Mouse (Mus musculus): Measurements from ENCODE around the gene Hspa1a. TPM values are rescaled to one million over a fixed set of nuclear protein-coding genes. Genes with fewer than 3 reads are reported as not detected.
"Not testable (repeated sequence)": the region's sequence is repeated elsewhere in the genome, so short reads cannot be mapped to it uniquely, and the experiment has no call there.

Hspa1a gene
- total RNA-seq (2017): 16.3 and 22.9 TPM in 2 replicates

DNA sequence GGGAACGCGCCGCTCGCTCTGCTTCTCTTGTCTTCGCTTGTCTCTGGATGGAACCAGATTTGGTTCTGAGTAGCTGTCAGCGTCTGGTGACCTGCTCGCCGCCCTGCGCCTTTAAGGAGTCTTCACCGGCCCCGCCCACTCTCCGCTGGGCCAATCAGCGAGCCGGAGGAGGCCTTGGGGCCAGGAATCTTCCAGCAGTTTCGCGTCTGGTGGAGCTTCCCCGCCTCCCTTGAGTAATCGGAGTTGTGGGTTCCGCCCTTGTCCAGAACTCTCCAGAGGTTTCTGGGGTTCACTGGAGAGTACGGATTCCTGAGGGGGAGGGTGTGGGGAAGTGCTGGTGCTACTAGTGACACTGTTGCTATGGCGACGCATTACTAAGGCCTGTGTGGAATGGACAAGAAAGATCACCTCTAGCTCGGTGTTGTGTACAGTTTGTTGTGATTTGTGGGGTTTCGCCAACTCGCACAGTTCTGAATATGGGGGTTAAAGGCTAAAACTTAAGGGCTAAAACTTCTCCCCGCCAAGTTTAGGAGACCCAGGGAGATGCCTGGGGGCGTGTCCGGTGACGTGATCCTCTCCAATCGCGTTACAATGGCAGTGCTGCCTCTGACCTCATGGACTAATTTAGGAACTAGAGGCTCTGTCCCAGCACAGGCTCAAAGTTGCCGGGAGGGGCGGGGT lies at the start of gene Hspa1a, which contains the start of gene Hspa1l:
Gene Hspa1a, minus strand, starts transcription at position 88 of the 681 bp plus-strand sequence.
Gene Hspa1l, plus strand, starts transcription at position 635 of the 681 bp plus-strand sequence.
- ATAC-seq (replicated peaks in 1 of 2; ENCODE audit: insufficient read depth in 1 of 2, low FRiP score in 2 of 2, low TSS enrichment in 1 of 2, low read depth in 1 of 2, poor library complexity in 2 of 2, severe bottlenecking in 2 of 2): peak; percentile 91 to 95

DNA sequence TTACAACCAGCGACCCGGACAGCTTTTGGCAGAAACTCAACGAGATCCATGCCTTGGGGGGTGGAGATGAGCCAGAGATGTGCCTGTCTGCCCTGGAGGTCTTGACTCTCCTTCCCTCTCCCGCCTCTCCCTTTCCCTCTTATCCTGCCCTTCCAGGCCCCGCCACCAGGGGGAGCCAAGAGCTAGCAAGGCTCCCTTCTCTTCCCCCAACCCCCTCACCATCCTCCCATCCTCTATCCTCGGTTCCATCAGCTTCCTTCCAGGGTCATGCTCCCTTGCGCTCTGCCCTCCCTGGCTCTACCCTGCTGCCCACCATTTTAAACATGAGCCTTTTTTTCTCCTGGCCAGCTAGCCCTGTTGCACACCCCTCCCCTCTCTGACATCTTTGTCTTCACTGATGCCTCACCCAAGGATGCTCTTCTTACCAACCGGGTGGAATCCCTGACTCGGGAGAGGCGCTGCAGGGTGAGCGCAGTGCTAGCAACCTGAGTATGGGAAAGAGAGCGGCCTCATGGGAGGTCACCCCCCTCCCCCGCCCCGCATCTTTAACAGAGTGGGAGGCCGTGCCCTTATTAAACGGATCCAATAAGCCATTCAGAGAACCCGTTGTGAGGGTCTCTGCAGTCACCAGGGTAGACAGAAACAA lies 49.3 kb upstream of the Hspa1a start:
- peak; percentile 57 to 61 for ATAC-seq (replicated peaks in 1 of 2; ENCODE audit: insufficient read depth in 1 of 2, low FRiP score in 2 of 2, low TSS enrichment in 1 of 2, low read depth in 1 of 2, poor library complexity in 2 of 2, severe bottlenecking in 2 of 2)

DNA sequence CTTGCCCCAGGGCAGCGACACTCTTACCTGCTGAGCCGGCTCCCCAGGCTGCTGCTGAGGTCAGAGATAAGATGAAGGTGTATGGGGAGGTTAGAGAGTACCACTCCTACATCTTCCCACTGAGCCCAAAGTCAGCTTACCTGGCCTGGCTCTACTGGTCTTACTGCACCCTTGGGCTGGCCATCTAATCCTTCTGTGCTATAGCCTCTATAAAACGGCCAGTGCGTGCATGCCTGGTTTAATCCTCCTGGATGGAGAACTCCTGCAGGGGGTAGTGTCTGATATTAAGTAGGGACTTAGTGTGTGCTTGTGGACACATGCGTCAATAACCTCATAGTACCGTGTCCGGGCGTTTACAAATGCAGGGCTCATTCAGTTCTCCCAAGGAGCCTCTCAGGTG lies 48.6 kb upstream of the Hspa1a start:
- no peak for ATAC-seq (replicated peaks in 1 of 2; ENCODE audit: insufficient read depth in 1 of 2, low FRiP score in 2 of 2, low TSS enrichment in 1 of 2, low read depth in 1 of 2, poor library complexity in 2 of 2, severe bottlenecking in 2 of 2)

DNA sequence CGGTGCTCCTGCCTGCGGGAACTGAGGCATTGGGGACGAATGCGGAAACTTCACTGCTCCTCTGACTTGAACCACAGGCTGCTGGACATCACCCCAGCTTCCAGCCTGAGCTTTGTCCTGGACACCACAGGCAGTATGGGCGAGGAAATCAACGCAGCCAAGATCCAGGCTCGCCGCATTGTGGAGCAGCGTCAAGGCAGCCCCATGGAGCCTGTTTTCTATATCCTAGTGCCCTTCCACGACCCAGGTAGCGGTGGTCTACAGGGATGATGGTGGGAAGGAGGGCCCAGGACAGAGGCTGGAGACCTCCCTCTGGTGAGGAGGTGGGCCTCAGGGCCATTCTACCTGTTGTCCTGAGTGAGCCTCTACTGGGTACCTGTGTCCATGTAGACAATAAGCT lies 47.9 kb upstream of the Hspa1a start:
- no peak for ATAC-seq (replicated peaks in 1 of 2; ENCODE audit: insufficient read depth in 1 of 2, low FRiP score in 2 of 2, low TSS enrichment in 1 of 2, low read depth in 1 of 2, poor library complexity in 2 of 2, severe bottlenecking in 2 of 2)

DNA sequence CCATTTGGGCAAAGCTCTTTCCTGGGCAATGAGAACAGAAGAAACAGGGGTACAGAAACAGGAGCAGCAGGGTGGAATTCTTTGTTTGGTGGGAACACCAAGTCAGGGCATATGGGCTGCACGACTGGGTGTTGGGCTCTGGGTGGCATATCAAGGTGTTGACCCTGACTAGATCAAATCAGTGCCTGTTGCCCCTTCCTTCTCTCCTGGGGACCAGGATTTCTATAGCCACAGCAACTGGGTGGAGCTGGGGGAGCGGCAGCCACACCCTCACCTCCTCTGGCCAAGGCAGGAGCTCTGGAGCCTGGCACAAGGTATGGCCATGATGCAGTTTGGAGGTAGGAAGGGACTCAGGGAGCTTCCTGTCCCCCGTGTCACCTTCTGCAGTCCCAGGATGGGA lies 46.2 kb upstream of the Hspa1a start:
- no peak for ATAC-seq (replicated peaks in 1 of 2; ENCODE audit: insufficient read depth in 1 of 2, low FRiP score in 2 of 2, low TSS enrichment in 1 of 2, low read depth in 1 of 2, poor library complexity in 2 of 2, severe bottlenecking in 2 of 2)

DNA sequence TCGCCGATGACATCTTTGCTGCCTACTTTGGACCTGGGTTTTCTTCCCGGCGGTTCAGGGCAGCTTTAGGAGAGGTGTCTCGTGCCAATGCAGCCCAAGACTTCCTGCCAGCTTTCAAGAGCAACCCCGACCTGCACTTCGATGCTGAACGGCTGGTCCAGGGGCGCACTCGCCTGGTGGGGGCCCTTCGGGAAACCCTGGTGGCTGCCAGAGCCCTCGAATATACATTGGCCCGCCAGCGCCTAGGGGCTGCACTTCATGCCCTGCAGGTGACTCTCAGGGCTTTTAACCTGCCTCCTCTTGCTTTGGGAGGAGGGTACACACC lies 45.7 kb upstream of the Hspa1a start:
- ATAC-seq (replicated peaks in 1 of 2; ENCODE audit: insufficient read depth in 1 of 2, low FRiP score in 2 of 2, low TSS enrichment in 1 of 2, low read depth in 1 of 2, poor library complexity in 2 of 2, severe bottlenecking in 2 of 2): no peak

DNA sequence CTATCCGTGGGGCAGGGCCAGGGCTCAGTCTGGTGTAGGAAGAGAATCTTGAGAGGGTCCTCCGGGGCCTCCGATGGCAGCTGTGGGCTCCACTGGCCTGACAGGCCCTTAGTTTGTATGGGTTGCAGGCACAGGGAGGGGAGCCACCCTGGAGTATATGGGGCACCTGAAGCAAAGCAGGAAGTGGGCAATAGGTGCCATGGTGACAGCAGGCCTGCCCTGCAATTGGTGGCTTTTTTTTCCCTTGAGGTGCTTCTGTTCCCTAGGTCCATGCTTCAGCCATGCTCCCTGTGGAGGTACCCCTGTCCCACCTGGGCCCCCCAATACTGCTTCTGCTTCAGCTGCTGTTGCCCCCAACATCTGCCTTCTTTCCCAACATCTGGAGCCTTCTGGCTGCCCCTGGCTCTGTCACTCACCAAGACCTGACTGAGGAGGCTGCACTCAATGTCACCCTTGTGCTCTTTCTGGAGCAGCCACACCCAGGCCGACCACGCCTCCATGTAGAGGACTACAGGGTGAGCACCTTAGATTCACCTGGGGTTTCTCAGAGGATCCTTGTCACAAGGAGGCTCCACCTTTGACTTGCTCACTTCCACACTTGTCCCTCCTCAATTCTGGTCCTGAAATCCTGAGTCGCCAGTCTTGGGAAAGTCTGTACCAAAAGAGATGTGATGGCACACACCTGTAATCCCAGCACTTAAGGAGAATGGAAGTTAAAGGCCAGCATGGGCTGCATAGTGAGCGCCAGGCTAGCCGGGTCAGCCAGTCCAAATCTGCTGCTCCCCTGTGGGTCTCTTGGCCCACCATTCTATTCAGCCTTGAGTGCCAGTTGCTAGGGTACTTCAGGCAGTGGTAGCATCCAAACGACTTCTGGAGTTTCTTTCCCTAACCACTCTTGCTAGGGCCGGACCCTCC lies 45.1 kb upstream of the Hspa1a start:
- ATAC-seq (replicated peaks in 1 of 2; ENCODE audit: insufficient read depth in 1 of 2, low FRiP score in 2 of 2, low TSS enrichment in 1 of 2, low read depth in 1 of 2, poor library complexity in 2 of 2, severe bottlenecking in 2 of 2): no peak

DNA sequence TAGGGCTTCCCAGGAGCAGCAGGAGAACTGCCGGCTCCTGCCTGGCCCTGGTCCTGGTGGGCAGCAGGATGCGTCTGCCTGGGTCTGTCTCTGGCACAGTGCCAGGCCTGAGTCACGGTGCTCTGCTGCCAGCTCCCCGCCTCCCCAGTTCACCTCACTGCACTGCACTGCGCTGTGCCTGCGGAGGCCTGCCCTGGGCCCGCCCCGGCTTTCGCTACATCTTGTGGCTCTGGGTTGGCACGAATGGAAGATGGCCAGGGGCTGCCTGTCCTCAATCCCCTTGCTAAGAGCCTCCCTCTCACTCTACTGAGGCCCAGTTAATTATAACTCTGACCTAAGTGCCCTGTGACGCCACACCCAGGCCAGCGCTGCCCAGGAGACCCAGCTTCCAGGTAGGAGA lies 44.4 kb upstream of the Hspa1a start, which contains the start of gene Vwa7:
Gene Vwa7, plus strand, starts transcription at position 204 of the 400 bp plus-strand sequence.
- peak; percentile 20 to 36; a peak in 2 of 4 replicates for ATAC-seq (replicated peaks in 1 of 2; ENCODE audit: insufficient read depth in 1 of 2, low FRiP score in 2 of 2, low TSS enrichment in 1 of 2, low read depth in 1 of 2, poor library complexity in 2 of 2, severe bottlenecking in 2 of 2)

DNA sequence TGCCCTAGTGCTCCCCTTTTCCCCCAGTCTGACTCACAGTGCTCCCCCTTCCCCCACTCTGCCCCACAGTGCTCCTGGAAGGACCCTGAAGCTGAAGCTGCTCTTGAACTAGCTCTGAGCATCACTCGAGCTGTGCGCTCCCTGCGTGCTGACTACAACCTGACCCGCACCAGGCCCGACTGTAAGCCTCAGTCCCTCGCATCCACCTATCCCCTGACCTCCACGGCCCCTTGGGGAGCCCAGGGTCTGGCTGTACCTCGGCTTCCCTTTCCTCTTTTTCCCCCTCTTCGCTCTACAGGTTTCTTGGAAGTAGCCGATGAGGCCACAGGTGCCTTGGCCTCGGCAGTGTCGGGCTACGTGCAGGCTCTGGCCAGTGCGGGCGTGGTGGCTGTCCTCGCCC lies 43.3 kb upstream of the Hspa1a start:
- ATAC-seq (replicated peaks in 1 of 2; ENCODE audit: insufficient read depth in 1 of 2, low FRiP score in 2 of 2, low TSS enrichment in 1 of 2, low read depth in 1 of 2, poor library complexity in 2 of 2, severe bottlenecking in 2 of 2): no peak

DNA sequence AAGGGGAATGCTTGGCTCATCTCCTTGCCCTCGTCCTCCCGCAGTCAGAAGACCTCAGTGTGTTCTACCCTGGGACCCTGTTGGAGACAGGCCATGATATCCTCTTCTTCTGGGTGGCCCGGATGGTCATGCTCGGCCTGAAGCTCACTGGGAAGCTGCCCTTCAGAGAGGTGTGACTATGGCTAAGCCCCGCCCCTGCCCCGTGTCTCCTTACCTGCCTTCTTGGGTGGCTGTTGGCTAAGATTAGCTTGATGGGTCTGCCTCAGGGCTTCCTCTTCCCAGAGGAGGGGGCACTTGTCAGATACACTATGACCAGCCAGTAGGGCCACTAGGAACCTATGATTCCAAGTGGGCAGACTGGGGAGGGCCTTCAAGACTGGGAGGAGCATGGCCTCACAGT lies 41.3 kb upstream of the Hspa1a start:
- ATAC-seq (replicated peaks in 1 of 2; ENCODE audit: insufficient read depth in 1 of 2, low FRiP score in 2 of 2, low TSS enrichment in 1 of 2, low read depth in 1 of 2, poor library complexity in 2 of 2, severe bottlenecking in 2 of 2): no peak

DNA sequence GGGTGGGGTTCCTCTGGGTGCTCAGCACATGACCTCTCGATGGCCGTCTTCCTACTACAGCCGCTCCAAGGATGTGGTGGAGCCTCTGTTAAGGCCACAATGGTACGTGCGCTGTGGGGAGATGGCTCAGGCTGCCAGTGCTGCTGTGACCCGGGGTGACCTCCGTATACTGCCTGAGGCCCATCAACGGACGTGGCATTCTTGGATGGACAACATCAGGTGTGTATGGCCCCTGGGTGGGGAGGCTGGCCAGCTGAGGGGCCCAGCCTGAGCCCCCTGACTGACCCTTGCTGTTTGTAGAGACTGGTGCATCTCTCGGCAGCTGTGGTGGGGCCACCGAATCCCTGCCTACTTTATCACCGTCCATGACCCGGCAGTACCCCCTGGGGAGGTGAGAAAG lies 40.5 kb upstream of the Hspa1a start:
- ATAC-seq (replicated peaks in 1 of 2; ENCODE audit: insufficient read depth in 1 of 2, low FRiP score in 2 of 2, low TSS enrichment in 1 of 2, low read depth in 1 of 2, poor library complexity in 2 of 2, severe bottlenecking in 2 of 2): no peak

DNA sequence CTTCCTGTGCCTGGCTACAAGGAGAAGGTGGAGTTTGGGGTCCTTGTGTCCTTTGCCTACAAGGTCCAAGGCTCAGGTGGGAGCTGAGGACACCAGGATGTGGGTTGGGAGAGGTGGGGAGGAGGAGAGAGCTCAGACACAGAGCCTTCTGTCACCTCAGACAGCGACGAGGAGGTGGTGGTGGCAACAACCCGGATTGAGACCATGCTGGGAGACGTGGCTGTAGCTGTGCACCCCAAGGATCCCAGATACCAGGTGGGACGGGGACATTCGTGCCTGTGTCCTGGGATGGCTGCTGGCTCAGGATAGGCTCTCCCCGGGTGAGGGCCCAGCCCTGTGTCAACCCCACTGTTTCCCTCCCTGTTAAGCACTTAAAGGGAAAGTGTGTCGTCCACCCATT lies 39.5 kb upstream of the Hspa1a start:
- ATAC-seq (replicated peaks in 1 of 2; ENCODE audit: insufficient read depth in 1 of 2, low FRiP score in 2 of 2, low TSS enrichment in 1 of 2, low read depth in 1 of 2, poor library complexity in 2 of 2, severe bottlenecking in 2 of 2): no peak

DNA sequence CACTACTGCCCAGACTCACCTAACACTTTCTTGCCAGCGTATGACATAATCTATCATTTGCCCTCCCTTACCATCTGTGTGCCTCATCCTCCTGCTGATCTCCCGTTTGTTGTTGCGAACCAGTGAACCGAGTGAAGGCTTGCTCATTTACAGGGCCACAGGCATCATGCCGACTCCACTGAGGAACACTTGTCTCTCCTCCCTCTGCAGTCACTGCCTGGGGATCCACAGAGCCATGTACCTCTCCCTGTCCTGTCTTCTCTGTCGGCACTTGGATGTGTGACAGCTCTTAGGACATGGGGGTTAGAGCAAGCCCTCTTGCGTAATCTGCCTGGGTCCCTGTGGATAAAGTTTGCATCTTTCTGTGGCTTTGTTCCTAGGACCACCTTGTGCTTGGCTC lies 37.6 kb upstream of the Hspa1a start:
- no peak for ATAC-seq (replicated peaks in 1 of 2; ENCODE audit: insufficient read depth in 1 of 2, low FRiP score in 2 of 2, low TSS enrichment in 1 of 2, low read depth in 1 of 2, poor library complexity in 2 of 2, severe bottlenecking in 2 of 2)

DNA sequence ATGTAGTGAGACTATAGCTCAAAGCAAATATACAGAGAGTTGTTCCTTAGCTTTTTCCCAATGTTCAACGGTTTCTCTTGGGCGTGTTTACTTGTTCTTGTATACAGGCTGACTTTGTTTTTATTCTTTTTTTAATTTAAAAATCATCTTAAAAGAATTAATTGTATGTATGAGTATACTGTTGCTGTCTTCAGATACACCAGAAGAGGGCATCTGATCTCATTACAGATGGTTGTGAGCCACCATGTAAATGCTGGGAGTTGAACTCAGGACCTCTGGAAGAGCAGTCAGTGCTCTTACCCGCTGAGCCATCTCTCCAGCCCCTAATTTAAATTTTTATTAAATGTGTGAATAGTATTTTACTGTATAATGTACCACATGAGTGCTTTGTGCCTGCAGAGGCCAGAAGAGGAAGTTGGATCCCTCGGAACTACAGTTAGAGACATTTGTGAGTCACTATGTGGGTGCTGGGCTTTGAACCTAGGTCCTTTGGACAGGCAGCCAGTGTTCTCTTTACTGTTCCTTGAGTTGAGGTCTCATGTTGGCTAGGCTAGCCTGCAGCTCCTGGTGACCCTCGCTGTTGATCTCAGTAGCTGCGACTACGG lies 35.5 kb upstream of the Hspa1a start:
- no peak for ATAC-seq (replicated peaks in 1 of 2; ENCODE audit: insufficient read depth in 1 of 2, low FRiP score in 2 of 2, low TSS enrichment in 1 of 2, low read depth in 1 of 2, poor library complexity in 2 of 2, severe bottlenecking in 2 of 2)

DNA sequence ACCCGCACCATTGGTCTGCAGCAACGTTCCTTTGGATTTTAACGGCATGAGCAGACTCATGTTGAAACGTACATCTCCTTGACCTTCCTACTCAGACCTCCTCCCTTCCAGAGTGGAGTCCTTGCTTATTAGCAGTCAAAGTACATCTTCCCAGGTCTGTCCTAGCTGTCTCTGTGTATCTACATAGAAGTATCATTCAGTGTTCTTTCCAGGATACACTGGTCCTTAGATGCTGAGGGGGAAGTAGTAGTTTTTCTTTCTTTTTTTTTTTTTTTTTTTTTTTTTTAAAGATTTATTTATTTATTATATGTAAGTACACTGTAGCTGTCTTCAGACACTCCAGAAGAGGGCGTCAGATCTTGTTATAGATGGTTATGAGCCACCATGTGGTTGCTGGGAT lies 33.9 kb upstream of the Hspa1a start:
- not testable (repeated sequence) for ATAC-seq (replicated peaks in 1 of 2; ENCODE audit: insufficient read depth in 1 of 2, low FRiP score in 2 of 2, low TSS enrichment in 1 of 2, low read depth in 1 of 2, poor library complexity in 2 of 2, severe bottlenecking in 2 of 2)

DNA sequence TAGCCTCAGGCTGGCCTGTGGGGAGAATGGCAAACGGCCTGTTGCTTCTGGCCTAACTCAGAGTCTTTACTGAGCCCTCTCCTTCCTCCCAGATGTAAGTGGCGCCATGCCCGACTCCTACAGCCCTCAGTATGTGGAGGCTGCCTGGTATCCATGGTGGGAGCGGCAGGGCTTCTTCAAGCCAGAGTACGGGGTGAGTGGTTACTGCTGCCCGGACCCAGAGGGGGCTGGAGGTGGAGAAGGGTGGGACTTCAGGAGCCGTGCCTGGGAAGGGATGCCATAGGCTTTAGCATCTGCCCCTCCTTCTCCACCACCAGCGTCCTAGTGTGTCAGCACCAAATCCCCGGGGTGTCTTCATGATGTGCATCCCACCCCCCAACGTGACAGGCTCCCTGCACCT lies 33.2 kb upstream of the Hspa1a start:
- no peak for ATAC-seq (replicated peaks in 1 of 2; ENCODE audit: insufficient read depth in 1 of 2, low FRiP score in 2 of 2, low TSS enrichment in 1 of 2, low read depth in 1 of 2, poor library complexity in 2 of 2, severe bottlenecking in 2 of 2)

DNA sequence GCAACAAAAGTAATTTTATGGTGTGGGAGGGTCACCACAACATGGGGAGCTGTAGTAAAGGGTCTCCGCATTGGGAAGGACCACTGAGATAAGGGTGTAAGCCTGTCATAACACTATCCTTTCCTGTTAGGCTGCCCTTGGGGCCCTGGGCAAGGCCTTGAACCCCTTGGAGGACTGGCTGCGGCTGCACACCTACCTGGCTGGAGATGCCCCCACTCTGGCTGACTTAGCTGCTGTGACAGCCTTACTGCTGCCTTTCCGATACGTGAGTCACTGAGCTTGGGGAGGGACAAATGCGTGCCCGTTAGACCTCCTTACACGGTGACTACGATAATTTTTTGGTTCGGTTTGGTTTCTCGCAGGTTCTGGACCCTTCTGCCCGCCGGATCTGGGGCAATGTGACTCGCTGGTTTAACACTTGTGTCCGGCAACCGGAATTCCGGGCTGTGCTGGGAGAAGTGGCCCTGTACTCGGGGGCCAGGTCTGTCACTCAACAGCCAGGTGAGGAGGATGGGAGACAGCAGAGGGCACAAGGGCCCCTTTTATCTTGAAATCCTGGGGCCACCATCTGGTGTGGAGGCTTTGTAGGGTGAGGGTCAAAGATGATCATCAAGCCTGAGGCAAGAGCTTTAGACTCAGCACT lies 32.2 kb upstream of the Hspa1a start:
- no peak for ATAC-seq (replicated peaks in 1 of 2; ENCODE audit: insufficient read depth in 1 of 2, low FRiP score in 2 of 2, low TSS enrichment in 1 of 2, low read depth in 1 of 2, poor library complexity in 2 of 2, severe bottlenecking in 2 of 2)

Measured in hematopoietic stem cell, adult 5-6 weeks (primary cell).